Mouse (Mus musculus) liver, adult 10 weeks (tissue): ENCODE measurements around the gene Piezo1. TPM values are rescaled to one million over a fixed set of nuclear protein-coding genes. Genes with fewer than 3 reads are reported as not detected.

ENCODE experiments used
- polyA plus RNA-seq: library from polyadenylated mRNA; stranded (reverse); fragments of 350-450 nt; fragmentation: Illumina TruSeq; extraction: RNeasy Lipid Tissue Mini Kit (QIAGEN cat#74804); gene quantifications from one replicate; pipeline ENCODE4 v1.2.3, GENCODE M21; 2014; ENCODE audit warnings: low read depth, low replicate concordance

Gene Piezo1
- 0.19 TPM for polyA plus RNA-seq

GRCm38 (mm10) chr8:122551265-122552051 is at the start of gene Piezo1:
TSS of gene Piezo1 (minus strand) at chr8:122551329.

GRCm38 (mm10) chr8:122576648-122577022 is 25.5 kb upstream of the Piezo1 start, which contains the start of gene Aprt:
TSS of gene Aprt (minus strand) at chr8:122576909.

GRCm38 (mm10) chr8:122567361-122568108 is 16.4 kb upstream of the Piezo1 start, which contains the start of gene Cdt1:
TSS of gene Cdt1 (plus strand) at chr8:122568015.

GRCm38 (mm10) chr8:122475580-122476320 is 75.4 kb downstream of the Piezo1 start, which contains the start of the genes Rnf166 and Ctu2:
TSS of gene Rnf166 (minus strand) at chr8:122476064.
TSS of gene Ctu2 (plus strand) at chr8:122476143.

GRCm38 (mm10) chr8:122460524-122461472 is 90.3 kb downstream of the Piezo1 start, which contains the start of gene Snai3:
TSS of gene Snai3 (minus strand) at chr8:122460733.

GRCm38 (mm10) chr8:122443262-122444006 is 107.7 kb downstream of the Piezo1 start, which contains the start of gene Mvd:
TSS of gene Mvd (minus strand) at chr8:122443422.

GRCm38 (mm10) chr8:122432443-122433268 is 118.5 kb downstream of the Piezo1 start, which contains the start of gene Cyba:
TSS of gene Cyba (minus strand) at chr8:122432930.

Other genes with a start within 250 kb of the Piezo1 start
- gene Trhr2, start 190.6 kb downstream of the Piezo1 start, polyA plus RNA-seq = not detected
- 9.1 TPM for gene Zc3h18, start 174.7 kb downstream of the Piezo1 start, polyA plus RNA-seq
- gene Il17c, start 129.3 kb downstream of the Piezo1 start, polyA plus RNA-seq = not detected
- not detected for gene Cyba, start 118.4 kb downstream of the Piezo1 start, polyA plus RNA-seq
- 0.50 TPM for gene Mvd, start 107.9 kb downstream of the Piezo1 start, polyA plus RNA-seq
- gene Snai3, start 90.6 kb downstream of the Piezo1 start, polyA plus RNA-seq = not detected
- 3.4 TPM for gene Rnf166, start 75.3 kb downstream of the Piezo1 start, polyA plus RNA-seq
- not detected for gene Ctu2, start 75.2 kb downstream of the Piezo1 start, polyA plus RNA-seq
- 0.24 TPM for gene Cdt1, start 16.7 kb upstream of the Piezo1 start, polyA plus RNA-seq
- gene Aprt, start 25.6 kb upstream of the Piezo1 start, polyA plus RNA-seq = 2.4 TPM
- gene Galns, start 60.1 kb upstream of the Piezo1 start, polyA plus RNA-seq = 0.48 TPM
- 3.3 TPM for gene Trappc2l, start 60.3 kb upstream of the Piezo1 start, polyA plus RNA-seq
- gene Pabpn1l, start 71.4 kb upstream of the Piezo1 start, polyA plus RNA-seq = not detected
- gene Cbfa2t3, start 147.8 kb upstream of the Piezo1 start, polyA plus RNA-seq = 0.48 TPM
- 1.9 TPM for gene Acsf3, start 224.2 kb upstream of the Piezo1 start, polyA plus RNA-seq